Mouse (Mus musculus): ENCODE data around the gene Ppm1m.

The Ppm1m gene

GRCm38 (mm10) chr9:106156419-106156818 lies 43.1 kb downstream of the Ppm1m start:
- DNase-seq = peak; percentile 68 to 76

- DNase-seq = peak; percentile 48 to 57
These were observed 45.4 kb downstream of the Ppm1m start for GRCm38 (mm10) chr9:106154106-106154505.

GRCm38 (mm10) chr9:106149399-106149754 lies 50.2 kb downstream of the Ppm1m start:
- DNase-seq = no peak

GRCm38 (mm10) chr9:106148541-106149398 lies 50.8 kb downstream of the Ppm1m start:
- no peak for DNase-seq

GRCm38 (mm10) chr9:106147851-106148431 lies 51.6 kb downstream of the Ppm1m start:
- DNase-seq = no peak

- no peak for DNase-seq
These were observed 52.3 kb downstream of the Ppm1m start for GRCm38 (mm10) chr9:106147281-106147680.

- DNase-seq = no peak
These were observed 54.0 kb downstream of the Ppm1m start for GRCm38 (mm10) chr9:106145582-106145981.
